Mouse (Mus musculus): Measurements from ENCODE around the gene Sh3bp5l. TPM values are rescaled to one million over a fixed set of nuclear protein-coding genes. Genes with fewer than 3 reads are reported as not detected.
"Not testable (repeated sequence)": the region's sequence is repeated elsewhere in the genome, so short reads cannot be mapped to it uniquely, and the experiment has no call there.

The Sh3bp5l gene
- polyA plus RNA-seq, 1 experiment from 2014 or later: 6.4 TPM

DNA sequence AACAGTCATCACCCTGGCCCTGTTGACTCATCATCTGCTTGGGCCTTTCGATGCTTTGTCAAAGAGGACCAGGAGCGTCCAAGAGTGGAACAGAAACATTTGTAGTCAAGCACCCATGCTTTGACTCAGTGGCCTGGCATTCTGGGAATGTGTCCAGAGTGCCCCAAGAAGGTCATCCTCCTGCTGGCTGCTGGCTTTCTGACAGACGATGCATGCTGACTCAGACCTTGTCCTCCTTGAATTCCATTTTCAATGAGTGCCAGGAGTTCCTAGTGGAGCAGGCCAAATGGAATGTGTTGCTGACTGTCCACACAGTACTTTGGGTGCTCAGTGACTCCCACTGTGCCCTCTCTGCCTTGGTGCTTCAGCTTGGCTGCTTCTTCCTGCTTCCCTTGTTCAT is 4.2 kb downstream of the Sh3bp5l start:
- Histone ChIP-seq H3K4me3 (ENCODE audit: inconsistent target) (no peak overlapping the region), H3K79me2 (ENCODE audit: inconsistent target) (peaks cover 45% of the 10 kb centered on the region), H3K27ac (no peak overlapping the region), H3K36me3 (ENCODE audit: inconsistent target) (peaks cover 27% of the 10 kb centered on the region)
- WGBS (ENCODE audit: missing documents): 98% methylated on average over 3 of the region's 3 CpGs

DNA sequence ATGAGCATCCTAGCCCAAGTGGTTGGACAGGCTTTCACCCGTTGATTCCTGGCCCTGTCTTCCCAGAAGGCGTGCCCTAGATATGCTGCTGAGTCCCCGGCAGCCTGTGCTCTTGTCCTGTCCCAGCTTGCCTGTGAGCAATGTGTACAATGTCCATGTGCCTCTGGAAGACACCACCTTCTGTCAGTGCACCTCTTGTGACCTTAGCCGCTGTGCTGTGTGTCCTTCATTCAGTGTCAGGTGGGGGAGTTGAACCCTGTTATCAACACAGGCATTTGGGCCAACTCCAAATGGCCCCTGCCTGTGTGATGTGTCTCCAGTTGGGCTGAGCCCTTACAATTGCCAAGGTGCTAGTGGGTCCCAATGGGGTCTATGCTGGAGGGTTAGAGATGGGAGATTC is 16.2 kb downstream of the Sh3bp5l start:
- WGBS (ENCODE audit: missing documents): 95% methylated on average over 4 of the region's 4 CpGs
- Histone ChIP-seq H3K36me3 (ENCODE audit: inconsistent target) (peaks cover 39% of the 10 kb centered on the region), H3K4me3 (ENCODE audit: inconsistent target) (no peak overlapping the region), H3K79me2 (ENCODE audit: inconsistent target) (no peaks in the 10 kb centered on the region), H3K27ac (no peak overlapping the region)

DNA sequence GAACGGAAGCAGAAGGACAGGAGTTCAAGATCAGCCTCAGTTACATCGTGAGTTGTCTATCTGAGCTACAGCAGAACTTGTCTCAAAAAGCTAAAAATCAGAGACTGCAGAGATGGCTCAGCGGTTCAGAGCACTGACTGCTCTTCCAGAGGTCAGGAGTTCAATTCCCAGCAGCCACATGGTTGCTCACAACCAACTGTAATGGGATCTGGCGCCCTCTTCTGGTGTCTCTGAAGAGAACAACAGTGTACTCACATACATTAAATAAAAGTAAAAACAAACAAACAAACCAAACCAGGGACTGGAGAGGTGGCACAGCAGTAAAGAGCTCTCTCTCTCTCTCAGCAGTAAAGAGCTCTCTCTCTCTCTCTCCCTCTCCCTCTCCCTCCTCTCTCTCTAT is 20.1 kb downstream of the Sh3bp5l start:
- no peak overlapping the region for H3K27ac ChIP-seq
- peaks cover 21% of the 10 kb centered on the region for H3K36me3 ChIP-seq (ENCODE audit: inconsistent target)
- WGBS (ENCODE audit: missing documents): 93% methylated on average over 4 of the region's 4 CpGs
- H3K79me2 ChIP-seq (ENCODE audit: inconsistent target): no peaks in the 10 kb centered on the region
- H3K4me3 ChIP-seq (ENCODE audit: inconsistent target): no peak overlapping the region

DNA sequence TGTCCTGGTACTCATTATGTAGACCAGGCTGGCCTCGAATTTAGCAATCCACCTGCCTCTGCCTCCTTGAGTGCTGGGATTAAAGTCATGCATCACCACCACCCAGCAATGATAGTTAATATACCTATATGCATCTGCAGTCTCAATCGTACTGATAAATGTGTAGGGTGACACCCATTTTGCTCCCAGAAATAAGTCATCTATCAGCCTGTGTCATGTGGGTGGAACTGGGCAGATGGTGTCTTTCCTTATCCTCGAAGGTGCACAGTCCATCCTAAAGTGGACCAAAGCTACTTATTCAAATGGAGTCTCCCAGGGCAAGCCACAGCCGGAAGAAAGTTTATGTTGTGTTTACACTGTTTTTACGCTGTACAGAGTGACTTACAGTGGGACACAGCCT is 20.7 kb downstream of the Sh3bp5l start:
- Histone ChIP-seq H3K4me3 (ENCODE audit: inconsistent target) (no peak overlapping the region), H3K36me3 (ENCODE audit: inconsistent target) (peaks cover 17% of the 10 kb centered on the region), H3K27ac (no peak overlapping the region), H3K79me2 (ENCODE audit: inconsistent target) (no peaks in the 10 kb centered on the region)
- WGBS (ENCODE audit: missing documents): 92% methylated on average over 5 of the region's 5 CpGs

DNA sequence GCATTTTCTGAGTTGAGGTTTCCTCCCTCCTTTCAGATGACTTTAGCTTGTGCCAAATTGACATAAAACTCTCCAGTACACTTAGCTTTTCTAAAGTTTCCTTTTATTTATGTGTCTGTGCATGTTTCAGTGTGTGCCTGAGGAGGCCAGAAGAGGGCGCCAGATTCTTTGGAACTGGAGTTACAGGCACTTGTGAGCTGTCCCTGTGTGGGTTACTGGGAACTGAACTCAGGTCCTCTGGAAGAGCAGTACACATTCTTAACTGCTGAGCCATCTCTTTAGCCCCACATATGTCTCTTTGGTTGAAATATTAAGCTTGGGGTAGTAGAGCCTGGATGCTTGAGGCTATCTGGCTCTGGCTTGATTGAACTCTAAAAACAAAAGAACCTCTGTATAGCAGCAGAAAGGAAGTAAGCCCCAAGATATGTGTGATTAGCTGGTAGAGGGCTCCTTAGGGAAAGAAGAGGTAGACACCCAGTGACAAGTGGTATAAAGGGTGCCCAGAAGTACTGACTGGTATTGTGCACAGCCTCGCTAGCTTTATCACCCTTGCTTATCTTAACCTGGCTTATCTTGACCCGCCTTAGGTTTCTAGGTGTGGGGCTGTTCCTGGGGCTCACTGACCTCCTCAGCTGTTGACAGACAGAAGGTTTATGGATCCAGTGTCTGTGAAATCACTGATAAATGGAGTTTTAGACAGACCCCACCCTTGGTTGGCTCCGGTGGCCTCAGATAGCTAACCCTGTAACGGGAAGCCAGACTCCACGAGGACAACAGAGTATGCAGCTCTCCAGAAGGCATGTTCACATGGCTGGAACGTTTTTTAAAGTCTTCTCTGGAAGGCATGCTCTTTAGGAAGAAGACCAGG is 22.4 kb downstream of the Sh3bp5l start:
- Histone ChIP-seq H3K4me3 (ENCODE audit: inconsistent target) (no peak overlapping the region), H3K79me2 (ENCODE audit: inconsistent target) (no peaks in the 10 kb centered on the region), H3K27ac (no peak overlapping the region), H3K36me3 (ENCODE audit: inconsistent target) (no peaks in the 10 kb centered on the region)
- WGBS (ENCODE audit: missing documents): 66% methylated on average over 7 of the region's 7 CpGs

DNA sequence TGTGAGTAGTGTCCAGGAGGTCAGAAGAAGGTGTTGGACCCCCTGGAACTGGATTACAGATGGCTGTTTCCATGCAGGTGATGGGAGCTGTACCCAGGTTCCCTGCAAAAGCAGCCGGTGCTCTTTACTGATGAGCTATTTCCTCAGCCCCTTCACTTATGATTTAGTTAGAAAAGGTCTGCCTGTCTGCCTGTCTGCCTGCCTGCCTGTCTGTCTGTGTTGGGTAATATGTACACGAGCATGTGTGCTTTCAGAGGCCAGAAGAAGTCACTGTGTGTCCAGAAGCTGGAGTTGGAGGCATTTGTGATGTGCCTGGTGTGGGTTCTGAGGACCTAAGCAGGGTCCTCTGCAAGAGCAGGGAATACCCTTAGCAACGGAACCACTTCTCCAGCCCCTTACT is 23.2 kb downstream of the Sh3bp5l start:
- Histone ChIP-seq H3K79me2 (ENCODE audit: inconsistent target) (no peaks in the 10 kb centered on the region), H3K4me3 (ENCODE audit: inconsistent target) (no peak overlapping the region), H3K36me3 (ENCODE audit: inconsistent target) (no peaks in the 10 kb centered on the region), H3K27ac (no peak overlapping the region)
- 77% methylated on average over 3 of the region's 3 CpGs for WGBS (ENCODE audit: missing documents)

DNA sequence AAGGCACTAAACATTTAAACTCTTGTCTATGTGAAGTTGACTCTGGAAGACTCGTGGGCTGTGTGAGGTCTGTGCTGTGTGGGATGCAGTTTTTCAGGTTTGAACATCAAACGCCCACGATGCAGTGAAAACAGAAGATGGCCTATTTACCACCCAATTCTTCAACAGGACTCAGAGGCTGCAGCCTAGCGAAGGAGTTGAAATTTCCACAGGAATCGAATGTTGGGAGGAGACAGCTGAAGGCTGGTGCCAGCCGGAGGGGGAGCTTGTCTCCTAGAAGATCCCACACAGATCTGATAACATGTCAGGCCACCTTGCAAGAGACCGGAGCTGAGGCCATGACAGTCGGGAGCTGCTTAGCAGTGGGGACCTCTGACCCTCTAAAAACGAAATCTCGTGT is 24.0 kb downstream of the Sh3bp5l start:
- WGBS (ENCODE audit: missing documents): 94% methylated on average over 6 of the region's 10 CpGs
- H3K4me3 ChIP-seq (ENCODE audit: inconsistent target): no peak overlapping the region
- no peaks in the 10 kb centered on the region for H3K36me3 ChIP-seq (ENCODE audit: inconsistent target)
- H3K79me2 ChIP-seq (ENCODE audit: inconsistent target): no peaks in the 10 kb centered on the region
- no peak overlapping the region for H3K27ac ChIP-seq

DNA sequence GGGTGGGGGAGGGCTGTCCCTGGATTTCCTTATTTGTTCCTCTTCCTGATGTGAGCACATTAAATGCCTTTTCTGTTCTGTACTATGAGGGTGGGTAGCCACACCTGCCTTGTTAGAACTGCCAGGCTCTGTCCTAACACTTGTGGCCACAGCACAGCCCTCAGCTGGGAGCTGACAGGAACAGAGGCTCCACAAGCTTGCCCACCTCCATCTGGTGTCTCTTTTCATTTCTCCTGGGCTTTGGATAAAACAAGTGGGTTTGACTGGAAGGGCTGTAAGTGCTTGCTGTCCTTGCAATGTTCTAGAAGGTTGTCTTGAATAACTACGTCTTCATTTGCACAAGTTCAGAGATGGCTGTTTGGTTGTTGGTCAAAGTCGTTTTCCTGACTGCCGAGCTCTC is 24.4 kb downstream of the Sh3bp5l start:
- no peak overlapping the region for H3K4me3 ChIP-seq (ENCODE audit: inconsistent target)
- 68% methylated on average over 3 of the region's 3 CpGs for WGBS (ENCODE audit: missing documents)
- no peak overlapping the region for H3K27ac ChIP-seq
- H3K79me2 ChIP-seq (ENCODE audit: inconsistent target): no peaks in the 10 kb centered on the region
- no peaks in the 10 kb centered on the region for H3K36me3 ChIP-seq (ENCODE audit: inconsistent target)

DNA sequence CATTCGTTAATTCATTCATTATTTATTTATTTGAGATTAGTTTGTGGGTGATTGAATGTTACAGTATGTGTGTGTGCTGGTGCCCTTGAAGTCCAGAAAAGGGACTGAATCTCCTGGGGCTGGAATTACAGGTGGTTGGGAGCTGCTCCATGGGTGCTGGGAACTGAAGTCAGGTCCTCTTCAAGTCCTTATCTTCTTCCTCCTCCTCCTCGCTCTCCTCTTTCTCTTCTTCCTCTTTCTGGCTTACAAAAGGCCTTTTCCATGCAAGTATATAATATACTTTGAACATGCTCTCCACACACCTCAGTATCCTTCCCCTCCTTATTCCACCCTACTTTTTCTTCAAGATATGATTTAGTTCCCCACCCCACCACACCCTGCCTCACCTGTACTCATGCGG is 26.5 kb downstream of the Sh3bp5l start:
- H3K27ac ChIP-seq: no peak overlapping the region
- no peaks in the 10 kb centered on the region for H3K79me2 ChIP-seq (ENCODE audit: inconsistent target)
- no peak overlapping the region for H3K4me3 ChIP-seq (ENCODE audit: inconsistent target)
- 70% methylated on average over 2 of the region's 3 CpGs for WGBS (ENCODE audit: missing documents)
- H3K36me3 ChIP-seq (ENCODE audit: inconsistent target): no peaks in the 10 kb centered on the region

DNA sequence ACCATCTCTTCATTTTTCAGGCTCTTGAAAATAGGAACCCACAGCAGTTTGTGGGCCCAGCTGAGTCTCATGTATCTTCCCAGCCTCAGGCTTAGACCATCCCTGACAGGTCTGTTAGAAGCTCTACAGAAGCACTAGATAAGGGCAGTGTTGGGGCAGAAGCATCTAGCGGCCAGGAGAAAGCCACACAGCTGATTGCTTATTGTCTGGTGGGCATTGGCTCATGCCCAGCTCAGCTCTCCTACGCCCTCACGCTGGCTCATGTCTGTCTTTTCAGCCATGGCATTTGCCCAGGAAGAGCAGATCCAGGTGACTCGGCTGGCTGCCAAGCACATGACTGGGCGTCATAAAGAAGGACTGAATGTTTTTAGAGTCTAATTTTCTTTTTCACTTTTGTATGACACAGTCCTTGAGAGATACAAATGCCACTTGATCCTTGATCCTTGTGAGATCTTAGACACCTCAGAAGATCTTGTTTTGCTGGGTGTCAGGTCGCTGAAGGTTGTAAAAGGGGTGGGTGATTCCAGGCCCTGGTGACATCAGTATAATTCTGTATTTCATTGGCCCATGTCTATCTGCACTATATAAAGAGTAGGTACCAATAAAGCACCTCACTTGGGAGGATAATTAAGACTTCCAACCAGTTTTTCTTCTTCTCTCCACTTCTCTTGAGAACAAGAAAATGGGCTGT is 27.5 kb downstream of the Sh3bp5l start:
- Histone ChIP-seq H3K27ac (no peak overlapping the region), H3K36me3 (ENCODE audit: inconsistent target) (no peaks in the 10 kb centered on the region), H3K4me3 (ENCODE audit: inconsistent target) (no peak overlapping the region), H3K79me2 (ENCODE audit: inconsistent target) (no peaks in the 10 kb centered on the region)
- 76% methylated on average over 5 of the region's 6 CpGs for WGBS (ENCODE audit: missing documents)

DNA sequence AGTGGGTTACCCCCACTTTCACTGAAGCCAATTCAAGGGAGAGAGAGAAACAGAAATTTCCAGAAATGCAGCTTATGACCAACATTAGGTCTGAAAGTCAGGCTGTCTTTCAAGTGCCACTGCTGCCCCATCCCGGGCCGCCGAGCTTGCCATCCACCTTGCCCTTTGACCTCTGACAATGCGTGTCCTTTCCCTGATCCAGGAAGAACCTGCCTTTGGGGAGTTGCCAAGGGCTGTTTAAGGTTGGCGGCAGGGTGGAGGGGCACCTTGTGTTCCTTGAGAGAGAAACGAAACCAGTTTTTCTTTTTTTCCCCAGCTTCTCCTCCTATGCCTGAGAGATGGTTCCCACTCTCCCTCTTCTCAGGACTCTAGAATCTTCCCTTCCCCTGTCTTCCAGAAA is 32.0 kb downstream of the Sh3bp5l start:
- H3K27ac ChIP-seq; H3K4me3 ChIP-seq (ENCODE audit: inconsistent target); H3K36me3 ChIP-seq (ENCODE audit: inconsistent target); H3K79me2 ChIP-seq (ENCODE audit: inconsistent target): not testable (repeated sequence)
- WGBS (ENCODE audit: missing documents): no CpG with 5 or more reads among the region's 6 CpGs

DNA sequence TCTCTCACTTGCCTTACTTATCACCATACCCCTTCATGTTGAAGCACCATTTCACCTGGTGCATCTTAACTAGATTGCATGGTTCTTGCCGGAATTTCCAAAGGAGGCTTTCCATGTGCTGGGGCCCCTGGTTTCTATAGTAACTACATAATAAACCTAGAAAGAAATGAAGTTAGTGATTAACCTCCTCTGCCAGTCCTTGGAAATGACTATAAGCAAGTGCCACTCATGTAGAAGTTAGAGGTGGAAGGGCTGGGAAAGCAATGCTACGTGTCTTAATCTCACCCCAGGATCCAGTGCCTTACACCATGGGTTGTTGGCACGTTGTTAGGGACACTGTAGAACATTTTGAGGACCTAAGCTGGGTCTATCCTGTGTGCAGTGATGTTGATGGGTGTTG is 33.9 kb downstream of the Sh3bp5l start:
- 67% methylated on average over 3 of the region's 3 CpGs for WGBS (ENCODE audit: missing documents)
- no peak overlapping the region for H3K27ac ChIP-seq
- H3K4me3 ChIP-seq (ENCODE audit: inconsistent target): no peak overlapping the region

DNA sequence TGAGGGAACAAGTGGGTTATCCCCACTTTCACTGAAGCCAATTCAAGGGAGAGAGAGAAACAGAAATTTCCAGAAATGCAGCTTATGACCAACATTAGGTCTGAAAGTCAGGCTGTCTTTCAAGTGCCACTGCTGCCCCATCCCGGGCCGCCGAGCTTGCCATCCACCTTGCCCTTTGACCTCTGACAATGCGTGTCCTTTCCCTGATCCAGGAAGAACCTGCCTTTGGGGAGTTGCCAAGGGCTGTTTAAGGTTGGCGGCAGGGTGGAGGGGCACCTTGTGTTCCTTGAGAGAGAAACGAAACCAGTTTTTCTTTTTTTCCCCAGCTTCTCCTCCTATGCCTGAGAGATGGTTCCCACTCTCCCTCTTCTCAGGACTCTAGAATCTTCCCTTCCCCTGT is 35.7 kb downstream of the Sh3bp5l start:
- not testable (repeated sequence) for H3K4me3 ChIP-seq (ENCODE audit: inconsistent target); H3K79me2 ChIP-seq (ENCODE audit: inconsistent target)

More for the DNA sequence above, 33.9 kb downstream of the Sh3bp5l start:
- Histone ChIP-seq H3K36me3 (ENCODE audit: inconsistent target) (no peaks in the 10 kb centered on the region), H3K79me2 (ENCODE audit: inconsistent target) (no peaks in the 10 kb centered on the region)

DNA sequence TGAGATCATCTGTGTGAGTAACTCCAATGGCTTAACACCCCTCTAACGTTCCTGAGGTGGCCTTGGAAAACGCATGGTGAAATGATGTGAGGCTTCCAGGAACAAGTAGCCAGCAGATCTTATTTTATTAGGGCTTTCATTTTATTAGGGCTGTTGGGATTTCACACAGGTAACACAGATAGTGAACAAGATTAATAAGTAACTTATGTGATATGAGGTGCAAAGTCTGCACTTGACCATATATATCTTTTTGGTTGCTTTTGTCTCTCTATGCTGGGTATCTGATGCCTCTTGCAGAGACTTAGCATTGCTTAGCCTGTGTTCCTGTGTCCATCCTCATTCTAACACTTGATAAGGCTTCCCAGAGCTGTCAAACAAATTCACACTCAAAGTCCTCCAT is 46.7 kb downstream of the Sh3bp5l start:
- no peaks in the 10 kb centered on the region for H3K36me3 ChIP-seq (ENCODE audit: inconsistent target)
- H3K79me2 ChIP-seq (ENCODE audit: inconsistent target): no peaks in the 10 kb centered on the region
- H3K4me3 ChIP-seq (ENCODE audit: inconsistent target): no peak overlapping the region
- no peak overlapping the region for H3K27ac ChIP-seq
- WGBS (ENCODE audit: missing documents): 86% methylated on average over 2 of the region's 2 CpGs

More for the DNA sequence above, 35.7 kb downstream of the Sh3bp5l start:
- no CpG with 5 or more reads among the region's 6 CpGs for WGBS (ENCODE audit: missing documents)
- H3K27ac ChIP-seq; H3K36me3 ChIP-seq (ENCODE audit: inconsistent target): not testable (repeated sequence)

DNA sequence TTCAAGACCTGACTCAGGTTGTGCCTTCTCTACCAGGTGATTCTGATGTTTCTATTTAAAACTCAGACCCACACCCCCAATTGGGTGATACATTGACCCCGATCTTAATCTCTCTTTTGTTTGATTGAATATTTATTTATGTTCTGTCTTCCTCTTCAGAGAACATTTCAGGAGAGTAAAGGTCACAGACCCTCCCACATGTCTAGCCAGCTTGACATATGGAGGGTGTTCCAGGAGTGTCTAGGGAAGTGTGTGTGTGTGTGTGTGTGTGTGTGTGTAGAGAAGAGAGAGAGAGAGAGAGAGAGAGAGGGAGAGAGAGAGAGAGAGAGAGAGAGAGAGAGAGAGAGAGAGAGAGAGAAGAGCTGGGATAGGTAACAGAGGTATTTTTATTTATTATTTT is 47.2 kb downstream of the Sh3bp5l start:
- no peaks in the 10 kb centered on the region for H3K79me2 ChIP-seq (ENCODE audit: inconsistent target)
- no peak overlapping the region for H3K27ac ChIP-seq
- no peaks in the 10 kb centered on the region for H3K36me3 ChIP-seq (ENCODE audit: inconsistent target)
- no peak overlapping the region for H3K4me3 ChIP-seq (ENCODE audit: inconsistent target)
- WGBS (ENCODE audit: missing documents): 78% methylated on average over 1 of the region's 1 CpGs
